Mouse (Mus musculus) ovary, postnatal 36 days (tissue): Measurements from ENCODE around the gene Ino80e.
A peak's percentile ranks its signal among the peaks of the same experiment; 100 is the strongest.

Experiments used
- DNase-seq: peaks from one replicate; pipeline ENCODE4 v3.0.0; 2022; ENCODE audit warnings: low spot score, mixed read lengths

The Ino80e gene

GRCm38 (mm10) chr7:126855641-126856040 is 6.5 kb downstream of the Ino80e start:
- DNase-seq: no peak

- DNase-seq: no peak
These were observed 8.7 kb downstream of the Ino80e start for GRCm38 (mm10) chr7:126853454-126853853.

- no peak for DNase-seq
These were observed 11.0 kb downstream of the Ino80e start for GRCm38 (mm10) chr7:126851192-126851591.

- DNase-seq: no peak
These were observed 12.0 kb downstream of the Ino80e start for GRCm38 (mm10) chr7:126850161-126850560.

- DNase-seq: no peak
These were observed 13.4 kb downstream of the Ino80e start for GRCm38 (mm10) chr7:126848794-126849193.

- peak; percentile 42 for DNase-seq
These were observed 14.5 kb downstream of the Ino80e start for GRCm38 (mm10) chr7:126847421-126848398.

GRCm38 (mm10) chr7:126847116-126847420 is 15.1 kb downstream of the Ino80e start, which contains the start of gene Doc2a:
Gene Doc2a (plus strand): TSS chr7:126847416.
- DNase-seq: no peak

- no peak for DNase-seq
These were observed 16.7 kb downstream of the Ino80e start for GRCm38 (mm10) chr7:126845516-126845915.

GRCm38 (mm10) chr7:126843276-126843675 is 18.9 kb downstream of the Ino80e start:
- no peak for DNase-seq

- DNase-seq: no peak
These were observed 28.9 kb downstream of the Ino80e start for GRCm38 (mm10) chr7:126833294-126833693.

- DNase-seq: peak; percentile 69
These were observed 30.1 kb downstream of the Ino80e start for GRCm38 (mm10) chr7:126832036-126832598.

GRCm38 (mm10) chr7:126831539-126831938 is 30.6 kb downstream of the Ino80e start, which contains the start of gene 4930451I11Rik:
Gene 4930451I11Rik (minus strand): TSS chr7:126831639.
- no peak for DNase-seq

GRCm38 (mm10) chr7:126825952-126826351 is 36.2 kb downstream of the Ino80e start:
- DNase-seq: no peak

- DNase-seq: no peak
These were observed 36.8 kb downstream of the Ino80e start for GRCm38 (mm10) chr7:126825403-126825802.

GRCm38 (mm10) chr7:126823940-126824339 is 38.2 kb downstream of the Ino80e start:
- no peak for DNase-seq

GRCm38 (mm10) chr7:126823202-126823711 is 38.9 kb downstream of the Ino80e start:
- DNase-seq: no peak

GRCm38 (mm10) chr7:126822741-126823140 is 39.4 kb downstream of the Ino80e start:
- DNase-seq: no peak

GRCm38 (mm10) chr7:126821835-126822511 is 40.2 kb downstream of the Ino80e start:
- DNase-seq: peak; percentile 78

GRCm38 (mm10) chr7:126818818-126819217 is 43.4 kb downstream of the Ino80e start:
- DNase-seq: no peak

GRCm38 (mm10) chr7:126817595-126817994 is 44.6 kb downstream of the Ino80e start:
- DNase-seq: no peak

GRCm38 (mm10) chr7:126816494-126816893 is 45.7 kb downstream of the Ino80e start:
- DNase-seq: no peak

- DNase-seq: no peak
These were observed 46.4 kb downstream of the Ino80e start for GRCm38 (mm10) chr7:126815726-126816222.
